Mouse (Mus musculus) liver, embryonic 14.5 days (tissue): Measurements from ENCODE around the gene Trpt1.

ENCODE experiments used
- CTCF ChIP-seq: IDR thresholded peaks from 2 replicates; pipeline ENCODE4 v1.5.1; 2016; ENCODE audit warnings: antibody characterized with exemption, low read depth, control low read depth
- EP300 ChIP-seq: IDR thresholded peaks from 2 replicates; pipeline ENCODE4 v1.6.1; 2016; ENCODE audit warnings: antibody characterized with exemption, low read depth

DNA sequence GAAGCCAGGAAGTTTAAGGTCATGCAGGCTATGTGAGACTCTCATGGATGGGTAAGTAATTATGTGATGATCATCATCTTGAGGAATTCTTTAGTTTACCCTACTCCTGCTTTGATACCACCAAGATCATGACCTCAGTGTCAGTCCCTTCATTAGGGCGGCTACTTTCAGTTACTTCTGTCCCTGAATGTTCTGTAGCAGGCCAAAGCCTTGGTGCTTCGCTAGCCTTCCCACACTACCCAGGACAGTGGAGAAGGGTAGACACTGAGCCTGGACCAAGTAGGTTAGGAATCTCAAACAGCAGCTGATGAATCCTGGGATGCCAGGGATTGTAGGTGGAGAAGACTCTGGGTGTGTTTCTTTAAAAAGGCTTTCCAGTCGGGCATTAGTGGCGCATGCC is 14.5 kb upstream of the Trpt1 start:
- TF ChIP-seq CTCF (no peak), EP300 (no peak)
